Mouse (Mus musculus): ENCODE results near the gene Vps37c. TPM values are rescaled to one million over a fixed set of nuclear protein-coding genes. Genes with fewer than 3 reads are reported as not detected.

The Vps37c gene
- polyA plus RNA-seq, 1 experiment = 29.0 TPM

DNA sequence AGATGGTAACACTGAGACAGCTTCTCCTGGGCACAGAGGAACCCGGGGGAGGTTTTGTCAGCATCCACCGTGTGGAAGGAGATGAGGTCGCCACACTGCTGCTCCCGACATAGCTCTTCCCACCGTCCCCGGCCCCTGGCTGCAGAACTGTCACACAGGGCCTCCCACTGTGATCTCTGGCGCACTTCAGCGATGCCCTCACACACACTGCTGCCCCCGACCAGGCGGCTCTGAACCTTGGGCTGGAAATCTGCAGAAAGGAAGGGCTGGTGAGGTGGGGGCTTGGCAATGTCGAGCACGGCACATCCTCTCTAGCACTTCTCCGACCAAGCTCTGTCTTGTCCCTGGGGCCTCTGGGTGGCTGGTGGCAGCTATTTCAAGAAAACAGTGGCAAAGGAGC lies 34.5 kb downstream of the Vps37c start:
- H3K27me3 ChIP-seq (ENCODE audit: control insufficient read depth, insufficient read depth, low read length) = no peaks in the 10 kb centered on the region
- no peak overlapping the region for H3K27ac ChIP-seq (ENCODE audit: control insufficient read depth, insufficient read depth, low read depth, low read length)
- H3K4me1 ChIP-seq (ENCODE audit: control insufficient read depth, insufficient read depth, low read length) = no peaks in the 10 kb centered on the region
- TF ChIP-seq CTCF (IDR thresholded peaks at IDR 0.05; ENCODE audit: control insufficient read depth, insufficient read depth, insufficient replicate concordance, low read depth, low read length) (no peak), POLR2A (IDR thresholded peaks at IDR 0.05; ENCODE audit: control insufficient read depth, low read depth, low read length) (no peak)
- no peaks in the 10 kb centered on the region for H3K36me3 ChIP-seq (ENCODE audit: control insufficient read depth, insufficient read depth, low read length)
- H3K4me3 ChIP-seq (ENCODE audit: control insufficient read depth, low read depth, low read length) = no peak overlapping the region

DNA sequence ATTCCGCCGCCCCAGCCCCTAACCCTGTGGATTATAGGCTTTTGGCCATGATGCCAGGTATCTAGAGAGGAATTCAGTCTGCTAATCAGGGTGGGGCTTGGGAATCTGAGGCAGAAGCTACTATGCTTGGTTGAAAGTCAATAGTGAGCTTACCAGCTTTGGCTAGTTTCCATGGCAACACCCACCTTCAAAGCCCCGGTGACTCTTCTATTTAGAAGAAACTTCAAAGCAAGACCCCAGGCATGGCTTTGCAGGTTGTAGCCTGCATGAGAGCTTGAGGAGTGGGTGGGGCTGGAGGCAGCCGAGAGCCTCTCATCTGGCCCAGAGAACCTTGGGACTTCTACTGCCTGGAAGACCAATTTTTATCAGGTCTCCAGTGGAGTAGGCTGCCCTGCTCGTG lies 35.1 kb downstream of the Vps37c start:
- no peak overlapping the region for H3K27ac ChIP-seq (ENCODE audit: control insufficient read depth, insufficient read depth, low read depth, low read length)
- H3K4me1 ChIP-seq (ENCODE audit: control insufficient read depth, insufficient read depth, low read length) = no peaks in the 10 kb centered on the region
- no peaks in the 10 kb centered on the region for H3K36me3 ChIP-seq (ENCODE audit: control insufficient read depth, insufficient read depth, low read length)
- H3K27me3 ChIP-seq (ENCODE audit: control insufficient read depth, insufficient read depth, low read length) = no peaks in the 10 kb centered on the region
- TF ChIP-seq CTCF (IDR thresholded peaks at IDR 0.05; ENCODE audit: control insufficient read depth, insufficient read depth, insufficient replicate concordance, low read depth, low read length) (no peak), POLR2A (IDR thresholded peaks at IDR 0.05; ENCODE audit: control insufficient read depth, low read depth, low read length) (no peak)
- H3K4me3 ChIP-seq (ENCODE audit: control insufficient read depth, low read depth, low read length) = no peak overlapping the region

DNA sequence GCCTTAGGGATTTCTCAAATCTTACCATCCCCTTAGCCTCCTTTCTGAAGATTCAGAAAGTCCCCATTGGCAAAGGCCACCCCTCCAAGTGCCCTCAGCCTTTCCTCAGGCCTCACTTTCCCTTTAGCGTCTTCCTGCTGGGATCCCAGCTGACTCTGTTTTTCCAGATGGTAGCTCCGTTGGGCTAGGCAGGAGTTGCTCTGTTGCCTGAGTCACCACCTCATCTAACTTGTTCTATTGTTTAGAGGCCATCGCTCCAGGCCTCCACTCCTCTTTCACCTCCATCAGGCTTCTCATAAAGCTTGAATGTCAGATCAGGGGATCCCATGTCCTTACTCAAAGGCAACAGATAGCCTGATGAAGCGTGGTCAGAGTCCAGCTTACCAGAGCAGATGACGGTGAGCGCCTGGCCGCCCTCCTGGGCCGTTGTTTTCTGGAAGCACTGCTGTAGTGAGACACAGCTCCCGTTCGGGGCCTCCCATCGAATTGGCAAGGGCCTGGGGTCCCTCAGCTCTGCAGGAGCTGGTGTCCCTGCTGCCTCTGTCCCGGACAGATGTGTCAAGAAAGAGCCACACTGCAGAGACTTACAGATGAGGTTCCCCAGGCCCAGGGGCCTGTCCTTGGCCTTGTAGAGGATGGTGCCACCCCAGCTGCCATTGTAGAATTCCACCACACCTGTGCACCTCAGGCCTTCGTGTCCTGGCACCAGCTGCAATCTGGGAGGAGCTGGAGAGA lies 36.3 kb downstream of the Vps37c start:
- Histone ChIP-seq H3K27me3 (ENCODE audit: control insufficient read depth, insufficient read depth, low read length) (no peaks in the 10 kb centered on the region), H3K27ac (ENCODE audit: control insufficient read depth, insufficient read depth, low read depth, low read length) (no peak overlapping the region), H3K4me1 (ENCODE audit: control insufficient read depth, insufficient read depth, low read length) (no peaks in the 10 kb centered on the region), H3K4me3 (ENCODE audit: control insufficient read depth, low read depth, low read length) (no peak overlapping the region), H3K36me3 (ENCODE audit: control insufficient read depth, insufficient read depth, low read length) (no peaks in the 10 kb centered on the region)
- TF ChIP-seq CTCF (IDR thresholded peaks at IDR 0.05; ENCODE audit: control insufficient read depth, insufficient read depth, insufficient replicate concordance, low read depth, low read length) = no peak
- TF ChIP-seq POLR2A (IDR thresholded peaks at IDR 0.05; ENCODE audit: control insufficient read depth, low read depth, low read length) = no peak

DNA sequence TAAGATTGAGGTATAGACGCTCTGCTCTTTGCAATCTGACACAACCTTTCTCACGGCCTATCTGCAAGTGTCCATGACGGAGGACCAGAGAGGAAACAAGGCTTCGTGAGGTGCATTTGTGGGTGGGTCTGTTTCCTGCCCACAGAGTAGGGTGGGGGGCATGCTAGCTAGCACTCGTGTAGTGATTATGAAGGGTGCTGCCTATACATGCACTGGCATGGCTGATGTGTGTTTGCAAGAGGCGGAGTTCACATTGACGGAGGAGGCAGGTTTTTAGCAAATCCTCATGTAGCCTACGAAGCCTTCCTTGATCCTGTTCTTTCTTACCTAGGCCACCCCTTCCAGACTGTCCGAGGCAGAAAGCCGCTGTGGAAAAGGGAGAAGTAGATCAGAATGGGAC lies 41.4 kb downstream of the Vps37c start:
- H3K4me3 ChIP-seq (ENCODE audit: control insufficient read depth, low read depth, low read length) = no peak overlapping the region
- TF ChIP-seq CTCF (IDR thresholded peaks at IDR 0.05; ENCODE audit: control insufficient read depth, insufficient read depth, insufficient replicate concordance, low read depth, low read length) (no peak), POLR2A (IDR thresholded peaks at IDR 0.05; ENCODE audit: control insufficient read depth, low read depth, low read length) (no peak)
- H3K27me3 ChIP-seq (ENCODE audit: control insufficient read depth, insufficient read depth, low read length) = no peaks in the 10 kb centered on the region
- no peaks in the 10 kb centered on the region for H3K4me1 ChIP-seq (ENCODE audit: control insufficient read depth, insufficient read depth, low read length)
- no peaks in the 10 kb centered on the region for H3K36me3 ChIP-seq (ENCODE audit: control insufficient read depth, insufficient read depth, low read length)
- no peak overlapping the region for H3K27ac ChIP-seq (ENCODE audit: control insufficient read depth, insufficient read depth, low read depth, low read length)

DNA sequence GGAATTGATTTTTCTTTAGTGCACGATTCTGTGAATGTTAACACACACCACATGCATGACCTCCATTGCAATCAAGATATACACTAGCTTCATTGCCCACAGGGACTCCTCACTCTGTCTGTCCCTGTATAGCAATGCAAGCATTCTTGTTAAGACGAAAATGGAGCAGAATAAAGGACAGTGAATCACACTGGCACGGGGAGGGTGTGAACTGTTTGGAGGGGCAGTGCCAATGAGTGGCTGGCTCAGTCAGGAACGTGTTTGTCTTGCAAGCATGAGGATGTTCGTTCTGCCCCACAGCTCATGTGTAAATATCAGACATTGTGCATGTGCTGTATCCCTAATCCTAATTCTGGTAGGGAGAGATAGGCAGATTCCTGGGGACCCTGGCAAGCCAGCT lies 41.9 kb downstream of the Vps37c start:
- H3K27ac ChIP-seq (ENCODE audit: control insufficient read depth, insufficient read depth, low read depth, low read length) = no peak overlapping the region
- TF ChIP-seq CTCF (IDR thresholded peaks at IDR 0.05; ENCODE audit: control insufficient read depth, insufficient read depth, insufficient replicate concordance, low read depth, low read length) (no peak), POLR2A (IDR thresholded peaks at IDR 0.05; ENCODE audit: control insufficient read depth, low read depth, low read length) (no peak)
- H3K4me1 ChIP-seq (ENCODE audit: control insufficient read depth, insufficient read depth, low read length) = no peaks in the 10 kb centered on the region
- no peaks in the 10 kb centered on the region for H3K36me3 ChIP-seq (ENCODE audit: control insufficient read depth, insufficient read depth, low read length)
- no peak overlapping the region for H3K4me3 ChIP-seq (ENCODE audit: control insufficient read depth, low read depth, low read length)
- H3K27me3 ChIP-seq (ENCODE audit: control insufficient read depth, insufficient read depth, low read length) = no peaks in the 10 kb centered on the region

DNA sequence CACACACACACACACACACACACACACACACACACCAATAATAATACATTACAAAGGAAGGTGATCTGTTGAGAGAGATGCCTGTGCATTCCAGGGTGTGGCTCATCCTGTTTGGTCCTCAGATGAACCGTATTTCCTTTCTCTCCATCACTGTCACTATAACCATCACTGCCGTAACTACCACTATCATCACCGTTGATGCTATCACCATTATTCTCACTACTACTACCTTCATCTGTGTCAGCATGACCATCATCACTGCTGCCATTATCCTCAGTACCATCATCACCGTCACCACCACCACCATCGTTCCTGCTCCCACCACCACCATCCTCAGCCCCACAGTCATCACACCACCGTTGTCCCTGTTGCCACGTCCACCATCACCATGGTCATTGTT lies 43.4 kb downstream of the Vps37c start:
- H3K4me1 ChIP-seq (ENCODE audit: control insufficient read depth, insufficient read depth, low read length) = no peaks in the 10 kb centered on the region
- no peak overlapping the region for H3K4me3 ChIP-seq (ENCODE audit: control insufficient read depth, low read depth, low read length)
- no peak overlapping the region for H3K27ac ChIP-seq (ENCODE audit: control insufficient read depth, insufficient read depth, low read depth, low read length)
- no peak for TF ChIP-seq CTCF (IDR thresholded peaks at IDR 0.05; ENCODE audit: control insufficient read depth, insufficient read depth, insufficient replicate concordance, low read depth, low read length)
- no peak for TF ChIP-seq POLR2A (IDR thresholded peaks at IDR 0.05; ENCODE audit: control insufficient read depth, low read depth, low read length)
- no peaks in the 10 kb centered on the region for H3K36me3 ChIP-seq (ENCODE audit: control insufficient read depth, insufficient read depth, low read length)
- H3K27me3 ChIP-seq (ENCODE audit: control insufficient read depth, insufficient read depth, low read length) = no peaks in the 10 kb centered on the region

DNA sequence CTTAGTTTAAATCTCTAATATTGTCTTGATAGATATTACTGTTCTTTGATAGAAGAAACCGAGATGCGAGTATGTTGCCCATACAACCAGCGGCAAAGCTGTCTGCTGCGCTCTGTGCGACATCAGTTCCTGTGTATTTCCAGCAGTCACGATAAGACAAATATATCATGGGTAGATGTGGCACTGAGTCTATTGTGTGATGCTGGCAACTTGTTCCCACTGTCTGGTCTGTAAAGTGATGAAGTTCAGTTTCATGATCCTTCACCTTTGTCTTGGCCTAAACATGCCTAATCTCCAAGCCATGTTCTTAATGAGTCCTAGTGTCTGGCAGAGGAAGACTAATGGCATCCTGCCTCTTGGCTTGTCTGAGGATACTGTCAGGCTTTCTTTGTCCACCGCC lies 44.2 kb downstream of the Vps37c start:
- Histone ChIP-seq H3K27ac (ENCODE audit: control insufficient read depth, insufficient read depth, low read depth, low read length) (no peak overlapping the region), H3K4me3 (ENCODE audit: control insufficient read depth, low read depth, low read length) (no peak overlapping the region), H3K27me3 (ENCODE audit: control insufficient read depth, insufficient read depth, low read length) (no peaks in the 10 kb centered on the region), H3K36me3 (ENCODE audit: control insufficient read depth, insufficient read depth, low read length) (no peaks in the 10 kb centered on the region), H3K4me1 (ENCODE audit: control insufficient read depth, insufficient read depth, low read length) (no peaks in the 10 kb centered on the region)
- TF ChIP-seq POLR2A (IDR thresholded peaks at IDR 0.05; ENCODE audit: control insufficient read depth, low read depth, low read length) (no peak), CTCF (IDR thresholded peaks at IDR 0.05; ENCODE audit: control insufficient read depth, insufficient read depth, insufficient replicate concordance, low read depth, low read length) (no peak)
